Mouse (Mus musculus): ENCODE results near the gene Sema4d.

DNA sequence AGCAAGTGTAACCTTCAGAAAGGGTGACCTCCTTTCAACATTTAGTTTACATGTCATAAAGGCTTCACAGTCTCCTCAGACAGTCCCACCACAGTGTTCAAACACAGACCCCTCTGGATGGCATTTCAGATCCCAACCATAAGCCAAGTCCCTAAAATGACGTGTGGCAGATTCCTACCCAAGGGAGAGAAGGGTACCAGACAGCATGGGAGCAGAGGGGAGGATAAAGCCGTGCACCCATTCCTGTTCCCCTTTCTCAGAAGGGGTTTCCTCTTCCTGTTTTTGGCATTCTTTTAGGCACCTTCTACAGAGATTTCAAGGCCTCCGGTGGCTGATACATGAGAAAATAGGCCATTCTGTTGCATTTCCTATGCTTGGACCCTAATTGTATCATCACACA, 135.5 kb downstream of the Sema4d start:
- TF ChIP-seq CTCF (conservative IDR thresholded peaks at IDR 0.05; ENCODE audit: low read length): no peak
- no peak for TF ChIP-seq NANOG (IDR thresholded peaks at IDR 0.05; ENCODE audit: borderline replicate concordance, low read length)
- no peak for TF ChIP-seq POU5F1 (IDR thresholded peaks at IDR 0.05; ENCODE audit: borderline replicate concordance, low read length)

All from E14TG2a.4 (cell line).